Mouse (Mus musculus): ENCODE data around the gene Atp8a1.

The Atp8a1 gene

DNA sequence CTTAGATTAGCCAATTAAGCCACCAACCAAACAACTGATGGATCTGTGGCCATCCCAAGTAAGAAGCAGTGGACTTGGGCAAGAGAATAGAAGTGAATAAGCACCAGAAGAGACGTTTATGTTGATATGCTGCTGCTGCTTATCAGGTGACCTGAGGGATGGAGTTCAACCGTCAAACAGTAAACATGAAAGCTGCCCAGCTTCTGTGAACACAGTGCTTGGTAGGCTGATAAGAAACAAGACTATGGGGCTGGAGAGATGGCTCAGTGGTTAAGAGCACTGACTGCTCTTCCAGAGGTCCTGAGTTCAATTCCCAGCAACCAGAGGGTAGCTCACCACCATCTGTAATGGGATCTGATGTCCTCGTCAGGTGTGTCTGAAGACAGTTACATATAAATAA is 168.4 kb downstream of the Atp8a1 start:
- DNase-seq (ENCODE audit: low read depth, low spot score): no peak

DNA sequence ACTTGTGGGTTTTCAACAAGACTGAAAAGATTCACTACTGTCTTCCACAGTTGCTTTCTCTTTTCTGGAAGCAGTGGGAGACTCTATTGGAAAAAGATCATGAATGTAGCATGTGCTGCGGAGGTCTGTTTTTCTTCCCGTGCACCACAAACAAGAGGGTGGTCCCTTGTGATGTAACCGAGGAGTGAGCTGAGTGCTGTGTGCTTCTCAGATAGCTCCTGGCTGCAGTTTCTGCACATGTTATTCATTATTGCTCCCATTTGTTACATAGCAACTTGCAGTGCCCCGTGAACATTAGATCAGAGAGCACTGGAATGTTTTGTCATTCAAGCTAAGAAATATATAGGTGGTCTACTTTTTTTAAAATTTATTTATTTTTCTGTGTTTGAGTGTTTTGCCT is 174.2 kb downstream of the Atp8a1 start:
- no peak for DNase-seq (ENCODE audit: low read depth, low spot score)

DNA sequence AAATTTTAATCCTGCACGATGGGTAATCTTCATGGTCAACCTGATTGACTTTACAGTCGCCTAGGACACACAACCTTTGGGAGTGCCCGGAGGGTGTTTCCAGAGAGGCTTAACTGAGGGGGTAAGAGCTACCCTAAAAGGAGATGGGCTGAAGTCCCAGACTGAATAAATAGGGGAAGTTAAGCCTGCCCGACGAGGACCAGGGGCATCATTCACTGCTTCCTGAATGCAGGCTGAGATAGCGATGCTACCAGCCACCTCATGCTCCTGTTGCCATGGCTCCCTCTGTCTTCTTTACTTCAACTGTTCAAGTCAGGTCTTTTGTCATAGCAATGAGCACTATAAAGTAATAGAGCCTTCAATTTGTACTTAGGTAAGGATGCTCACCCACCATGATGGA is 177.1 kb downstream of the Atp8a1 start:
- no peak for DNase-seq (ENCODE audit: low read depth, low spot score)

DNA sequence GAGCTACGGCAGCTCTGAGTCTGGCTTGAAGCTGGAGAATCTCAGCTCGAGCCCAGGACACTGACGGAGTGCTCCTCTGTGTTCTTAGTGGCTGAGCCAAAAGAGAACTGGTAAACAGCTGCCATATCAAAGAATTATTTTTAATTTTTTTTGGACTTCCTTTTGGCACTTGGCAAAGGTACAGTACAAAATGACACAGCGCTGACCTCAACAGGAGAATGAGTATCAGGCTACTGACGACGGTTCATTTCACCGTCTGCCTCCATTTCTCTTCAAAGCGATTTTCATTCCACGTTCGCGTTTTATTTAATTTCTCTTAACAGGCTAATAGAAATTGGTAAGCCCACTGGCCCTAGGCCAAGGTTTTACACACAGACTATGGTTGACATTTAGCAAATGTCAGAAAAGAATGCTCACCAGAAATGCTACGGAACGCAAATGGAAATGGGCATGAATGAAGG is 177.8 kb downstream of the Atp8a1 start:
- DNase-seq (ENCODE audit: low read depth, low spot score): no peak

DNA sequence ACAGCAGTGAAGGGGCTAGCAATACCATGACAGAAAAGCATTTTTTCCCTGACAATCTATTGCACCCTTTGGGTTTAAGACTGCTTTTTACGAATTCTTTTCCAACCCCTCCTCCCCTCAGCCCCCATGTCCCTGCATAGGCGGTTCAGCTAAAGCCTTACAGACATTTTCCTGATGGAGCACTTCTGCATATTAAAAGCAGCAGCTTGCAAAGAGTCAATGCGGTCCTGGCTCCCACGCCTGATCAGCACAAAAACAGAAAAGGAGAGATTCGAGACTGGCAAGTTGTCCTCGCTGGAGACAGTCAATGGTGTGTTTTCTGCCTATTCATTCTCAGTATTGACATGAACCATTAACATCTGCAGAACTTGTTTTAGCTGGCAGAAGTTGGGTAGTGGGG is 184.5 kb downstream of the Atp8a1 start:
- DNase-seq (ENCODE audit: low read depth, low spot score): no peak

DNA sequence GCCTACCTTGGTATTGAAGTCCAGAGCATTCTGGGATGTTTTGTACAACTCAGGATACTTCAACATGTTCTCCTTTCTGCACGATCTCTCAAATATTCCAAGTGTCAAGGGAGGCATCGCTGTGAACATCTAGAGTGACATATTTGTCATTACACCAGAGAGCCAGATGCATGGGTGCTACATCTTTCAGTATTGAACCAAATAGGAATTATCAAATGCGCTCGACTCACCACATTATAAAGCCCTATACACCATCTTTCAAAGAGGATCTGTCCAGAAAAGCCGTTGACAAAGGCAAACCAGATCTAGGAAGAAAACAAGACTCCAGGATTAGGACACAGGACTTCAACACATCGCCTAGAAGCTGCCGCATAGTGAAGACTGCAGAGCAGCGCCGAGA is 187.4 kb downstream of the Atp8a1 start:
- no peak for DNase-seq (ENCODE audit: low read depth, low spot score)

DNA sequence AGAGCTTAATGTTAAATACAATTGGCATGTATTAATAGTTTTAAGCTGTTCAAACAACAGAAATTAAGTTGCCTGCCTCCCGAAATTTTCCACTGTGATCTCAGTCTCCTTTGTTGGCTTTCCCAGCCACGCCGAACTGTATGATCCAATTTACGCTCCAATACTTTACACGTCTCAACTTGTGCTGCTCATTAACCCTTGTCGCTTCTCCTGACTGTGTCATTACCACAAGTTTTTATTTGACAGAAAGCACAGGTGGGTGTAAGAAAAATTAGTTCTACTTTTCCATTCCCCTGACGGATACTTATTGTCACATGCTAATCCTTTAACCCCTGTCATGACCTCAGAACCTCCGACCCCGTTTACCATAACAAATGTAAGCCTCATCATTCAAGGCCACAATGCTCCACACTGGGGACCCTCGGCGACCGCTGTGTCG is 190.4 kb downstream of the Atp8a1 start:
- no peak for DNase-seq (ENCODE audit: low read depth, low spot score)

DNA sequence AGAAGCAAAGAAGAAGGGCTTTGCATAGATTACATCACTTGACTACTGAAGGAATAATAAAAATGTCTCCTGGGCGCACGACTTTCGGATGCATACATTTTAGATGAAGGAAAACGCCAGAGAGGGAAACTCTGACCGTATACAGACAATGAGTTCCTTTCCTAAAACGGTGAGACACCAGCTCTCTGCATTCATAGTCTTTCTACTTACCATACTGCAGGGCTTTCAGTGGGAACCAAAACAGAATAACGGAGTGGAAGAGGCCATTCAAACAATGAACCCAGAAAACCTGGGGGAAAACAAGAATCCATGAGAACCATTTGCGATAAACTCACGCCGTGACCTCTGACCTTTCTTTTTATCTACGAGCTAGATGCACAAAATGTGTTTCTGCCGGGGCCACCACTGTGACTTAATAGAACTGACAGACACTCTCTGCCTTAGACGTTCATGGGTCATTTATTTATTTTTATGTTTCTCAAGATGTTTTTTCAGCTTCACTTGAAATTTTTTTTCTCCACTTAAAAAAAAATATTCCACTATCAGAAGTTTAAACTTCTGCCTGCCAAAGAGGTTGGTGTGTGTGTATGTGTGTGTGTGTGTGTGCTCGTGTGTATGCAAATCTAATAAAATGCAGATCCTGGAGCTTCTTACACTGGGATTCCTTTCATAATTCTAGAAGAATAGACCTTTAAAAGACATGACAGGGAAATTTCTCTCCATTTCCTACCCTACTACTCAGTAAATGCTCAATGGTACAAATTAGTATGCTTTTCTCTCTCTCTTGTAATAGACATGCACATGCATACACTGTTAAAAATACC is 191.3 kb downstream of the Atp8a1 start:
- DNase-seq (ENCODE audit: low read depth, low spot score): no peak

DNA sequence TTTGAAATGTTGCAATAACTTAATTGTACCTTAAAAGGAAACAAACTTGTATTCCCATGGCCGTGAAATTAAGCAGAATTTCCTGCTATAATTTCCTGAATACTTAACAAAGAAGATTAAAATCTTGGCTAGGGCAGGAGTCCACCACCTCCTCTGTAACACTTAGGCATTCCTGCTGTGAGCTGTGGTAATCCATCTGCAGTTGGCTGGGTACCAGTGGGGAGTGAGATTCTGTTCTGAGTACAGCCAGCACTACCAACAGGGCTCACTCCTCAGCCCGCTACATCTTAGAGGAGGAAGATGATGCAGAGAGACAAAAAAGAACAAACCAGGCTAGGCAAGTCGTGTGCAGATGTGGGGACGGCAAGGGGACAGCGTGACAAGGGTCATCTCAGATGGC is 192.7 kb downstream of the Atp8a1 start:
- DNase-seq (ENCODE audit: low read depth, low spot score): no peak

DNA sequence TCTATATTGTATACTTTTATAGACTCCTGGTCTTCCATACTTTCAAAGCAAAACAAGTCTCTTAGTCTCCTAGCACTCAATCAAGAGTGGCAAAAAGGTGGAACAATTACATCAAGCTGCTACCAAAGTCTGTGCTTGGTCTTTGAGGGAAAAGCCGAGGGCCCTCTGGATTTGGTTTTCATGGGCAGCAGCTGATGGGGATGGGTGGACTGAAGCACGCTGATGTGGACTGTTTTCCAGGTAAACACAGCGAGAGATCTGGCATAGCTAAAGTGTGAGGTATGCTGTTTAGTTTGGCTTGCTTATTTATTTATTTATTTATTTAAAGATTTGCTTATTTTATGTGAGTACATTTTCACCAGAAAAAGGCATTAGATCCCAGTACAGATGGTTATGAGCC is 193.7 kb downstream of the Atp8a1 start:
- DNase-seq (ENCODE audit: low read depth, low spot score): no peak

DNA sequence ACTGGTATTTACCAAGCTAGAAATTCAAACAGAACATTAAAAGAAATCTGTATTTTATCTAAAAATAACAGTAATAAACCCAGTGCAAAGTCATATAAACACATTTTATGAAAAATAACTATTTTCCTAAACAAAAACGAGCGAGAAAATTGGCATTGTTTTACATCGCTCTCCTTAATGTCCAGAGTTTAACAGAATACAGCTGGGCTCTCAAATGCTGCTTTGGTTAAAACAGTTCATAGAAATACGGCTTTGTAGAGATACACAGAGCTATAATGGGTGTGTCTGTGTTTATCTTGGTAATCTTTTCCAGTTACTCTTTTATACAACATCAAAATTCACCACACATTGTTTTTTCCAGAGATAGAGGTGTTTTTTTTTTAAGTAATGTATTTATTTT is 194.8 kb downstream of the Atp8a1 start:
- no peak for DNase-seq (ENCODE audit: low read depth, low spot score)

DNA sequence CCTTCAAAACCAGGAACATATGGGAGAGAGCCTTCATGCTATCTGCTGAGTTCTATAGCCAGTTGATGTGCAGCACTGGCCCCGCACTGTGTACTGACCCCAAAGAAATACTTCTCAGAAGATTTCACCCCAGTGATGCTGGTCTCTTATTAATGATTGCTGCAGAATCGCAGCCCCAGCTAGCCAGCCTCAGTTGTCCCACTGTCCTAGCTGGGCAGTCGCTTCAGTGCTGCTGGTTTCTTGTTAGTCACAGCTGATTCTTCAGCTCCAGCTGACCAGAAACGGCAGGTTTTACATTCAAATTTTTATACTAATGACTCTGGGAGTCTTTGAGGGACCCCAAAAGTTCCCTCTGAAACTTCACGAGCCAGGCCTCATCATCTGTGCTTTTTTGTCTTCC is 197.2 kb downstream of the Atp8a1 start:
- no peak for DNase-seq (ENCODE audit: low read depth, low spot score)

DNA sequence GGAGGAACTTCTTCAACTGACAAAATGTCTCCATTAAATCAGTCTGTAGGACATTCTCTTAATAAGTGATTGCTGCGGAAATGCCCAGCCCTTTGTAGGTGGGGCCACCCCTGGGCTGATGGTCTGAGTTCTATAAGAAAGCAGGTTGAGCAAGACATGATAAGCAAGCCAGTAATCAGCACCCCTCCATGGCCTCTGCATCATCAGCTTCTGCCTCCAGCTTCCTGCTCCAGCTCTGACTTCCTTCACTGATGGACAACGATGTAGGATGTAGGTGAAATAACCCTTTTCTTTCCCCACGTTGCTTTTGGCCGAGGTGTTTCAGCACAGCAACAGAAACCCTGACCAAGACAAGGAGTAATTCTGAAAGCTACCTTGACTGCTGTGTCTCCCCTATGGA is 198.1 kb downstream of the Atp8a1 start:
- DNase-seq (ENCODE audit: low read depth, low spot score): no peak

DNA sequence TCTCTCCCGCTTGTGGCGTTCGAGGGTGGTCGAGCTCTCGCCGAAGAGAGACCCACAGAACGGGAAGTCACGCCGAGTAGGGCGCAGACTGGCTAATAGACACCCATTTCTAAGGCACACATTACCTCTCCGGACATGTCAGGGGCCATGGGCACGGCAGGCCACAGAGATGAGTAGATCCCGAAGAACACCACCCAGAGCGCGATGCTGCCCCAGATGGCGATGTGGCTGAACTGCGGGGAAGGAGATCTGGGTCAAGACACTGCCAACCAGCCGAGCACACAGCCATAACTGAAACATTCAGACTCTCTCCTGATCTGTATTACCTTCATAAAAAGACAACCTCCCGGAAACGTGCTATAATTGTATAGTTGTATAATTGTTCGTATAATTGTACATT is 199.7 kb downstream of the Atp8a1 start:
- DNase-seq (ENCODE audit: low read depth, low spot score): peak; percentile 52

DNA sequence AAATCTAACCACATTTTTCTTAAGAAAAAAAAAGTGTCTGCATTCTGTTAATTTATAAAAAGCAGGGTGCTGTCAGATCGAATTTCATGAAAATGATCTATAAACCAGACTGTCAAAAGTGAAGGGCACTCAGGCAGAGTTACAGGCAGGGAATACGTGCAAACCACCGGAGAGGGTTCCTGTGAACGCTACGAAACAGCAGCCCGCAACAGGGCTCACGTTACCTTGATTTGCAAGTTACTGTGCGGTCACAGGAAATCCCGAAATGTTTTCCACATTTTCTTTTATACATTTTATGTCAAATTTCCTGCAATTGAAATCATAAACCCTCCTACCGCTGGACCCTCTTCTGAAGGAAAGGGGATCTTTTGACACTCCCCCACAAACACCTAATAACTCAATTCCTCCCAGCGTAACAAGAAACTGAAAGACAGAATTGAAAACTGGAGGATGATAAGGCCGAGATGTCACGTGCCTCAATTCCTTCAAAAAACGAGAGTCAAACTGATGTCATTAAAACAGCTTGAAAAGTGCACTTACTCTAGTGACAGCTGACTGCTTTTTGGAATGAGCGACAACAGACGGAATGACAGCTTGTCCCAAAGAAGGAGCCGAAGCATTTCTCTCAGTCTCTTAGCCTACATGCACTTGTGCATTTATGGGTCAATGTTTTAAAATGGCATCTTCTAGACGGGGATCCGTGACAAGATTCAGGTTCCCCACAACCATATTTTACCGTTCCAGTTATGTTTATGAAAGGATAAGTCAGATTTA is 200.3 kb downstream of the Atp8a1 start:
- no peak for DNase-seq (ENCODE audit: low read depth, low spot score)

DNA sequence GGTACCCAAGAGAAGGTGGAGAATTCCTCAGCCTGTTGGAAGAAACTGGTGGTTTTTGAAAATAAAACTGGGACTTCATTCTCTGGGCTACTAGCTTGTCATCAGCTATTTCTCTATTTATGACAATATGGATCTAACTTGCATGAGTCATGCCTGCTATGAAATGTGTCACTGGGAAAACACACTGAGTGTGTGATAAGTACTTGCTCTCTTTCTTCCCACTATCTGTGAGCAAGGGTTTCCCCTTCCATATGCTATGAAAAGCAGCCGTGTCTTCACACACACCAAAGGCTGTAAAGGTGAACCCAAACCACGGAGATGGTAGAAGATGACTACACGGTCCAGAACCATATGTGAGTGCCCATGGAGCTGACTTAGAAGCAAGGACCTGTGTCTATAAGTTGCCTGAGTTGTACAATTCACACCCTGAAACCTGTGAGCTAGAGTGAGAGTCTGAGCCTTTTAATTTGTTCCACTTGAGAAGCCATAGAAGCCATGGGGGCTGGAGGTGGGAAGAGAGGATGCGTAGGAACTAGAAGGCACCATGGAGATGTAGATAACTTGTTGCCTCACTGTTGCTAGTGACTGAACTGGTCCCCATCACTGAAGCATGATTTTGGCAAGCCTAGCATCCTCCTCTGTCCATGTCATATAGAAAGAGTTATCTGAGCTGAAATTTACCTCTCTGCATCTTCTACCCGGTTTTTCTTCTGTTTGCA is 203.5 kb downstream of the Atp8a1 start:
- DNase-seq (ENCODE audit: low read depth, low spot score): no peak

DNA sequence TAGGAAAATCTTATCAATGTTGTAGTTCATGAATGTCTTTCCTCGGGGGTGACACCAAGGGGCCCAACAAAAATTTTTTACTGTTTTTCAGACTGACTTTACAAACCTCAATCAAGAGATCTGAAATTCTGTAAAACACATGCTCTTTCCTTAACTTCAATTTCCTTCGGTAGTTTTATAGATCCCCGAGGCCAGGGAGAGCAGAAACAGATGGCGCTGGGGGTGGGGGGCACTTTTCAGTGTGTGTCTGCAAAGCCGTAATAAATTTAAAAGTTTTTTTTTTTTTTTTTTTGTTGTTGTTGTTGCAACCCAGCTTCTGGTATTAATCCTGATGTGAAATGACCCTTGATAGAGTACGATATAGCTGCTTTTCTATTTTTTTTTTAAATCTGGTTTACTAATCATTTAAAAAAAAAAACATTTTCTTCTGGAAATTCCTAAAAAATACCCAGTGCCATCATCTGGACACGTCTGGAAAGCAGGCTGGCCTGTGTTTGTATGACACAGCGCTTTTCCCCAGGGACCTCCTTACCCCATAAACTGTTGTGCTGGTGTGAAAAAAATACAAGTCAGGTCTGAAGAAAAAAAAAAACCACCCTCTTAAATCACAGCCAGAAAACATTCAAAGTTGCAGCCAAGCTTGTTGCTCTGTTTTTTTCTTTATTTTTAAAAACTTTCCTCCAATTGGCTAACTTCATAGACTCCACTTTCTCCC is 205.7 kb downstream of the Atp8a1 start:
- no peak for DNase-seq (ENCODE audit: low read depth, low spot score)

DNA sequence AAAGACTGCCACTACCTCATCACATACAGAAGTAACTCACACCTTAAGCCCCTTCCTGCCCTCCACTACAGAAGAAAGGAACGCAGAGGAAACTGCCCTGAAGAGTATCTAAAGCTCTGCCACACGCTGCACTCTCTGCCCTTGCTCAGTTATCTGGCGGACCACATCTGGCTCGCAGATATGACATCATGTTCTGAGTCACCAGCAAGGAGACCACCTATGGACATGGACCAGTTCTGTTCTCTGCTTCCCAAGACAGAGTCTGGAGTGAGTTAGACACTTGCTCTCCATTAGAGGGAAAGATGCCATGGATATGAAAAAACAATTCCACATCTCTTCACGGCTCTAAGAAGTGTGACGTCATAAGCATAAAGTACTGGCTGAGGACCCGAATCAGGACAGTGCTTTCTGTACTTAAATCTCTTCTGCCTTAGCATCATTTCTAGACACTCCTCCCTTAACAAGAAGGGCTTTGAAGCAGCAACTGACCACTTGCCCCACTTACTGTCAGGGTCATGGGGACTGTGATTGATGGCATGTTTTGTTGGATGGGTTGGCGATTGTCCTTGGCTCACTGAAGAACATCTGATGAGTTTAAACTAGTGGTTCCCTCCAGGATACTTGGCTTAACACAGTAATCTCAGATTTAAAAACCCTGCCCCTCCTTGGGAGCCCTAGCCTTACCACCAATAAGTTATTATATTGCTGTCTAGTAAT is 206.5 kb downstream of the Atp8a1 start:
- no peak for DNase-seq (ENCODE audit: low read depth, low spot score)

DNA sequence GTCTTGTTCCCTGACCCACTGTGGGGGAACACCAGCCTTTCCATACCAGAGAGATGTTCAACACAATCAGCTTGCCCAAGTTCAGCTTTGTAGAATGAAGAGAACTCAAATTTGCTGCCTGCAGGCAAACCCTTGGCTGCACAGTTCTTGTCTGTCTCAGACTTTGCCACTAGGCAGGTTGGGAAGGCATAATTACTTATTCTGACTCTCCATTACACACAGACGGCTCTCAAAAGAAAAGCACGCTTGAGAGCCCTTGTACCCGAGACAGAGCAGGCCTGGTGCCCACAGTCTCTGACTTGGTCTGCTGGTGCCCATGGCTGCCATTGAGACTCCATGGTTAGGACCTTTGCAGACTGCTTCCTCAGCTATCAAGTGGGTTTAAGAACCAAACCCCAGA is 212.9 kb downstream of the Atp8a1 start:
- no peak for DNase-seq (ENCODE audit: low read depth, low spot score)

DNA sequence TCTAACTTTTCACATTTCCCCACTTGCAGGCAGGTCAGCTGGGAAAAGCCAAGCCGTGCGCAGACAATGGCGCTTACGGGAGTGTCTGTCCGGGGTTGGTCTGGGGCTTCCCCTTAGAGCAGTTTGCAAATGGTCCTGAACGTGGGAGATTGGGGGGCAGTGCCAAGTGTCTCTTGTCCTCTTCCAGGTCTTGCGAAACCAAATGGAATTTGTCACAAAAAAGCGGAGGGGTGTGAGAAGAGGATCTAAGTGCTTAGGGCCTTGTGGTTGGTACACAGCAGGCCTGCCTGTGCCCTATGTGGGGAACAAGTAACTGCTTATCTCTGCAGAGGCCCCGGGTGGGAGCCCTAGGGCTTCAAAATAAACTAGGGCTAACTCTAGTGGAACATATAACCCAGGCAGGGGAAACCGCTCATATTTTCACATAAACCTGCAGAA is 213.4 kb downstream of the Atp8a1 start:
- peak; percentile 46 for DNase-seq (ENCODE audit: low read depth, low spot score)

All from ES-CJ7 (cell line).